Mouse (Mus musculus): Measurements from ENCODE around the gene Tdrd1. TPM values are rescaled to one million over a fixed set of nuclear protein-coding genes. Genes with fewer than 3 reads are reported as not detected.

The Tdrd1 gene
- polyA plus RNA-seq, 1 experiment, result 0.02 TPM

DNA sequence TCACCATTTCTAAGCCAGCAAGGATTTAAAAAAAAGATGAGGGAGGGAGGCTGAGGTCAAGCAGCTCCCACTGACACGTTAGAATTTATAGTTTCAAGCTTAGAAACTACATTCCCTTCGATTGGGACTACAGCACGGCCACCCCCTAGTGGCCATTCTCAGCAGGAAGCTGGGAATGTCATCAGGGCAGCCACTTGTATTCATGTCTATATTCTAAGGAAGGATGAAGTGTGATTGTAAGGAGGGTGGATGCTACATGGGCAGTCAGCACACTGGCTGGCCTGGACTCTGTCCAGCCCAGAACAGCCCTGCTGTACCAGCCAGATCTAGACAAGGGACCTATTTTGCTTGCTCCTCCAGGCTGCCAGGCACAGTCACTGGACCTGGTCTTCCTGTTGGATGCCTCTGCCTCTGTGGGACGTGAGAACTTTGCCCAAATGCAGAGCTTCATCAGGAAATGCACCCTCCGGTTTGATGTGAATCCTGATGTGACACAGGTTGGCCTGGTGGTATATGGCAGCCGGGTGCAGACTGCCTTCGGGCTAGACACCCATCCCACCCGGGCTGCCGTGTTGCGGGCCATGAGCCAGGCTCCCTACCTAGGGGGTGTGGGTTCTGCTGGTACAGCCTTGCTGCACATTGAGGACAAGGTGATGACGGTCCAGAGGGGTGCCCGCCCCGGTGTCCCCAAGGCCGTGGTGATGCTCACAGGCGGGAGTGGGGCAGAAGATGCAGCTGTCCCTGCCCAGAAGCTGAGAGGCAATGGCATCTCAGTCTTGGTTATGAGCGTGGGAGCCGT is 82.7 kb downstream of the Tdrd1 start:
- no peaks in the 10 kb centered on the region for H3K27me3 ChIP-seq (replicated peaks; ENCODE audit: control insufficient read depth, insufficient read depth, low read length)
- TF ChIP-seq CTCF (conservative IDR thresholded peaks at IDR 0.05; ENCODE audit: insufficient read depth, insufficient read length, low read depth, low read length) (peak; percentile 85), POLR2A (IDR thresholded peaks at IDR 0.05; ENCODE audit: low read depth, low read length) (no peak)
- no peak overlapping the region for H3K27ac ChIP-seq (ENCODE audit: insufficient read depth, low read depth, low read length)
- no peaks in the 10 kb centered on the region for H3K36me3 ChIP-seq (ENCODE audit: control insufficient read depth, insufficient read depth, low read length)
- DNase-seq, result peak; percentile 57
- 67% methylated on average over 17 of the region's 17 CpGs for WGBS
- H3K4me1 ChIP-seq (ENCODE audit: control insufficient read depth, insufficient read depth, low read length), result peaks cover 7% of the 10 kb centered on the region; the same call in 1 of the 2 replicates
- no peak overlapping the region for H3K4me3 ChIP-seq (ENCODE audit: insufficient read depth, low read depth, low read length)

DNA sequence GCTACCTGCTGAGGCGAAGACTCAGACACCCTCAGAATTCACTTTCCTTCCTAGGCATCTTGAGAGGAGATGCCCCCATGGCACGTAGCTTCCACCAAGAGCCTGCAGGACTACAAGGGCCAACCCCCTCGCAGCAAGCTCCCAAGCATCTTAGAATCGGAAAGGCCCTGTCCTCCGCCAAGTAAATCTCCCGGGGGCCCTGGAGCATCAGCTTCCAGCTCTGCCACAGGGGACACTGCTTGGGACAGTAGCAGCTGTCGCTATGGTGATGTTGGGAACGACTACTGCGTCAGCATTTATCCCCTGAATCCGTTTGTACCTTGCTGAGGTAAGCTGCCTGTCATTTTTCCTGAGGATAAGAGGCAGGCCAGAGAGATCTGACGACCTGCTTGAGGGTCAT is 84.6 kb downstream of the Tdrd1 start:
- Histone ChIP-seq H3K36me3 (ENCODE audit: control insufficient read depth, insufficient read depth, low read length) (no peaks in the 10 kb centered on the region), H3K4me1 (ENCODE audit: control insufficient read depth, insufficient read depth, low read length) (peaks cover 15% of the 10 kb centered on the region), H3K27ac (ENCODE audit: insufficient read depth, low read depth, low read length) (no peak overlapping the region), H3K27me3 (replicated peaks; ENCODE audit: control insufficient read depth, insufficient read depth, low read length) (no peaks in the 10 kb centered on the region), H3K4me3 (ENCODE audit: insufficient read depth, low read depth, low read length) (no peak overlapping the region)
- DNase-seq, result no peak
- 80% methylated on average over 11 of the region's 11 CpGs for WGBS
- no peak for TF ChIP-seq CTCF (conservative IDR thresholded peaks at IDR 0.05; ENCODE audit: insufficient read depth, insufficient read length, low read depth, low read length)
- TF ChIP-seq POLR2A (IDR thresholded peaks at IDR 0.05; ENCODE audit: low read depth, low read length), result no peak

DNA sequence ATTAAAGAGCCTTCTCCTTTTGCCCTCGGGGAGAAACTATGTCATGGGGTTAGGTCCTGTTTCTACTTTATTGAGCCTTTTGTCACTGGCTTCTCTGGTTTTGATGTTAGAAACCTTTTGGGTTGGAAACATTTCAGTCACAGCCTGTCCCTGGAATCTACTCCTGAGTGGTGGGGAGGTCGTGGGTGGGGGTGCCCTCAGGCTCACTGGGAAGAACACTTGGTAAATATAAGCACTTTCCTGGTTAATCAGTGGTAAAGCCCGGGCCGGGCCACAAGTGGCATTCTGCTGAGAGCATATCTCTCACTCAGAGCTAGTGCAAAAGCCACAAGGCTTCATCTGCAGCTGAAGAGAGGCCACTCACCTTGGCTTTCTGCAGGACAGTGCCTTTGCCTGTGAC is 87.8 kb downstream of the Tdrd1 start:
- WGBS, result 35% methylated on average over 4 of the region's 4 CpGs
- TF ChIP-seq CTCF (conservative IDR thresholded peaks at IDR 0.05; ENCODE audit: insufficient read depth, insufficient read length, low read depth, low read length) (no peak), POLR2A (IDR thresholded peaks at IDR 0.05; ENCODE audit: low read depth, low read length) (no peak)
- H3K27ac ChIP-seq (ENCODE audit: insufficient read depth, low read depth, low read length), result peak overlapping the region; percentile 81

DNA sequence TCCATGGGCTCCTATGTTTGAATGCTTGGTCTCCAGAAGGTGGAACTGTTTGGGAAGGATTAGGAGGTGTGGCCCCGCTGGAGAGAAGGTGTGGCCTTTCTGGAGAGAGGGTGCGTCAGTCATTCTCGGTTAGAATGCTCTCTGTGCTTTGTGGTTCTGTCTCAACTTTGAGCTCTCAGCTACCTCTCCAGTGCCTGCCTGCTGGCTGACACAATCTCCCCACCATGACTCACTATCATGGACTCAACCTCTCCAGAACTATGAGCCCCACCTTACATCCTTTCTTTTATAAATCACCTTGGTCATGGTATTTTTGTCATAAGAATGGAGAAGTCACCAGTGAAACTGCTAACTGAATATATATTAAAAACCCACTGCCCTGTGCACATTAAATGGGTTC is 88.6 kb downstream of the Tdrd1 start:
- DNase-seq, result no peak
- no peaks in the 10 kb centered on the region for H3K36me3 ChIP-seq (ENCODE audit: control insufficient read depth, insufficient read depth, low read length)
- no peak for TF ChIP-seq CTCF (conservative IDR thresholded peaks at IDR 0.05; ENCODE audit: insufficient read depth, insufficient read length, low read depth, low read length)
- no peak for TF ChIP-seq POLR2A (IDR thresholded peaks at IDR 0.05; ENCODE audit: low read depth, low read length)
- 96% methylated on average over 3 of the region's 3 CpGs for WGBS
- H3K4me1 ChIP-seq (ENCODE audit: control insufficient read depth, insufficient read depth, low read length), result peaks cover 11% of the 10 kb centered on the region
- H3K27me3 ChIP-seq (replicated peaks; ENCODE audit: control insufficient read depth, insufficient read depth, low read length), result no peaks in the 10 kb centered on the region
- H3K4me3 ChIP-seq (ENCODE audit: insufficient read depth, low read depth, low read length), result no peak overlapping the region
- H3K27ac ChIP-seq (ENCODE audit: insufficient read depth, low read depth, low read length), result peak overlapping the region; percentile 81

More for the DNA sequence above, 87.8 kb downstream of the Tdrd1 start:
- H3K4me3 ChIP-seq (ENCODE audit: insufficient read depth, low read depth, low read length), result no peak overlapping the region
- H3K27me3 ChIP-seq (replicated peaks; ENCODE audit: control insufficient read depth, insufficient read depth, low read length), result no peaks in the 10 kb centered on the region
- H3K4me1 ChIP-seq (ENCODE audit: control insufficient read depth, insufficient read depth, low read length), result peaks cover 11% of the 10 kb centered on the region
- peak; percentile 82 for DNase-seq
- H3K36me3 ChIP-seq (ENCODE audit: control insufficient read depth, insufficient read depth, low read length), result no peaks in the 10 kb centered on the region

DNA sequence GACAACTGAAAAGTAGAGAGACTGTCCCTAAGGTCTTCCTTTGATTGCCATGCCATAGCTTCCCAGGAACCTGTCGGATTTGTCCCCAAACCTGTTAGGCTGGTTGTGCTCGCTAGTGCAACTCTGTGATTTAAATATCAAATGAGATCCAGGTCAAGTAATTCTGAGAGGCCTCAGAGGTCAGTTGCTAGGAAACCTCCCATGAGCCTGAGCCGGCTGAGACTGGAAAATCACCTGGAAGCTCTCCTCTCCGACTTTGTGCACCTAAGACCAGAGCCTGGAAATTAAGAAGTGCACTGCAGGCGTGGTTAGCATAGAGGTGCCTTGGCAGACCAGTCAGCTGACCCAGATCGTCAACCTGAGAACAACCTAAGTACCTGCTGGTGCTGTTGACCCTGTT is 89.1 kb downstream of the Tdrd1 start:
- H3K4me3 ChIP-seq (ENCODE audit: insufficient read depth, low read depth, low read length), result no peak overlapping the region
- peak overlapping the region; percentile 82 for H3K27ac ChIP-seq (ENCODE audit: insufficient read depth, low read depth, low read length)

More for the DNA sequence above, 89.1 kb downstream of the Tdrd1 start:
- Histone ChIP-seq H3K27me3 (replicated peaks; ENCODE audit: control insufficient read depth, insufficient read depth, low read length) (no peaks in the 10 kb centered on the region), H3K36me3 (ENCODE audit: control insufficient read depth, insufficient read depth, low read length) (no peaks in the 10 kb centered on the region), H3K4me1 (ENCODE audit: control insufficient read depth, insufficient read depth, low read length) (peaks cover 11% of the 10 kb centered on the region)
- 49% methylated on average over 6 of the region's 6 CpGs for WGBS
- TF ChIP-seq POLR2A (IDR thresholded peaks at IDR 0.05; ENCODE audit: low read depth, low read length) (no peak), CTCF (conservative IDR thresholded peaks at IDR 0.05; ENCODE audit: insufficient read depth, insufficient read length, low read depth, low read length) (no peak)
- peak; percentile 90 for DNase-seq

Other genes starting within 250 kb of the Tdrd1 start
- 2.7 and 3.4 TPM in 2 replicates for gene Adrb1, start 104.0 kb upstream of the Tdrd1 start, polyA plus RNA-seq (2012; rRNA removed)
- 3.9 and 4.7 TPM in 2 replicates for gene Ccdc186, start 4.0 kb upstream of the Tdrd1 start, polyA plus RNA-seq (2012; rRNA removed)
- 11.2 and 16.1 TPM in 2 replicates for gene Vwa2, start 48.0 kb downstream of the Tdrd1 start, polyA plus RNA-seq (2012; rRNA removed)
- gene Afap1l2, start 182.0 kb downstream of the Tdrd1 start, polyA plus RNA-seq (2012; rRNA removed), result 9.2 and 10.1 TPM in 2 replicates